Mouse (Mus musculus) G1E (cell line): Measurements from ENCODE around the gene Gm3854.

ENCODE experiments used
- CTCF ChIP-seq: IDR thresholded peaks from 2 replicates; pipeline ENCODE4 v1.5.1; 2012; ENCODE audit warnings: low read depth, low read length, inconsistent platforms, mixed read lengths
- GATA1 ChIP-seq: IDR thresholded peaks from 2 replicates; pipeline ENCODE4 v1.6.1; 2012; ENCODE audit warnings: borderline replicate concordance, low read length, inconsistent platforms, mixed read lengths
- GATA2 ChIP-seq: IDR thresholded peaks from 2 replicates; pipeline ENCODE4 v1.6.1; 2012; ENCODE audit warnings: low read depth, low read length, inconsistent platforms, borderline replicate concordance
- POLR2AphosphoS5 ChIP-seq: IDR thresholded peaks from 2 replicates; pipeline ENCODE4 v1.6.1; 2012; ENCODE audit warnings: low read depth, low read length, inconsistent platforms; ENCODE audit not compliant: insufficient replicate concordance

GRCm38 (mm10) chr7:6343501-6344071, at the start of gene Gm3854:
- no peak for TF ChIP-seq CTCF
- TF ChIP-seq GATA1 = no peak
- no peak for TF ChIP-seq POLR2AphosphoS5
- no peak for TF ChIP-seq GATA2
